Mouse (Mus musculus): ENCODE results near the gene Npw. TPM values are rescaled to one million over a fixed set of nuclear protein-coding genes. Genes with fewer than 3 reads are reported as not detected.

The Npw gene
- polyA plus RNA-seq (2016; fragmentation: Nextera tagmentation; extraction: Ambion mirVana): not detected in 2 replicates

- H3K27ac ChIP-seq (replicated peaks): peak within 1 kb of the TSS; percentile 10; the same call in 1 of the 2 replicates
Observed at GRCm38 (mm10) chr17:24658017-24658758, at the start of gene Npw. TSS of gene Npw (minus strand) at chr17:24658457.

GRCm38 (mm10) chr17:24707801-24708425 lies 49.7 kb upstream of the Npw start:
- Histone ChIP-seq H3K36me3 (peaks cover 31% of the 10 kb centered on the region), H3K9me3 (replicated peaks) (no peaks in the 10 kb centered on the region), H3K27ac (replicated peaks) (peak overlapping the region; percentile 87), H3K4me3 (peak overlapping the region; percentile 89), H3K4me1 (peaks cover 22% of the 10 kb centered on the region), H3K27me3 (ENCODE audit: low read depth, poor library complexity, severe bottlenecking) (no peaks in the 10 kb centered on the region)
- 7% methylated on average over 24 of the region's 24 CpGs for WGBS
- no peak for DNase-seq (ENCODE audit: low spot score)

More at GRCm38 (mm10) chr17:24658017-24658758, at the start of gene Npw:
- Histone ChIP-seq H3K4me3 (peak within 1 kb of the TSS; percentile 58), H3K36me3 (no peaks in the 10 kb centered on the region), H3K4me1 (peaks cover 22% of the 10 kb centered on the region), H3K9me3 (replicated peaks) (no peaks in the 10 kb centered on the region), H3K27me3 (ENCODE audit: low read depth, poor library complexity, severe bottlenecking) (peaks cover 70% of the 10 kb centered on the region)
- peak; percentile 33 for DNase-seq (ENCODE audit: low spot score)
- 2% methylated on average over 47 of the region's 47 CpGs for WGBS

GRCm38 (mm10) chr17:24706982-24707800 lies 48.9 kb upstream of the Npw start, which contains the start of gene Tbl3:
TSS of gene Tbl3 (minus strand) at chr17:24707660.
- Histone ChIP-seq H3K4me3 (peak within 1 kb of the TSS; percentile 89), H3K9me3 (replicated peaks) (no peaks in the 10 kb centered on the region), H3K27ac (replicated peaks) (peak within 1 kb of the TSS; percentile 87), H3K27me3 (ENCODE audit: low read depth, poor library complexity, severe bottlenecking) (no peaks in the 10 kb centered on the region), H3K36me3 (peaks cover 39% of the 10 kb centered on the region), H3K4me1 (peaks cover 22% of the 10 kb centered on the region)
- WGBS: 4% methylated on average over 32 of the region's 32 CpGs
- DNase-seq (ENCODE audit: low spot score): peak; percentile 94

- H3K4me3 ChIP-seq: peak overlapping the region; percentile 89
- H3K4me1 ChIP-seq: peaks cover 22% of the 10 kb centered on the region
- H3K9me3 ChIP-seq (replicated peaks): no peaks in the 10 kb centered on the region
- WGBS: 91% methylated on average over 3 of the region's 3 CpGs
- H3K27ac ChIP-seq (replicated peaks): no peak overlapping the region
- peaks cover 52% of the 10 kb centered on the region for H3K36me3 ChIP-seq
- H3K27me3 ChIP-seq (ENCODE audit: low read depth, poor library complexity, severe bottlenecking): no peaks in the 10 kb centered on the region
- DNase-seq (ENCODE audit: low spot score): no peak
Observed at GRCm38 (mm10) chr17:24705821-24706220, 47.6 kb upstream of the Npw start.

DNA sequence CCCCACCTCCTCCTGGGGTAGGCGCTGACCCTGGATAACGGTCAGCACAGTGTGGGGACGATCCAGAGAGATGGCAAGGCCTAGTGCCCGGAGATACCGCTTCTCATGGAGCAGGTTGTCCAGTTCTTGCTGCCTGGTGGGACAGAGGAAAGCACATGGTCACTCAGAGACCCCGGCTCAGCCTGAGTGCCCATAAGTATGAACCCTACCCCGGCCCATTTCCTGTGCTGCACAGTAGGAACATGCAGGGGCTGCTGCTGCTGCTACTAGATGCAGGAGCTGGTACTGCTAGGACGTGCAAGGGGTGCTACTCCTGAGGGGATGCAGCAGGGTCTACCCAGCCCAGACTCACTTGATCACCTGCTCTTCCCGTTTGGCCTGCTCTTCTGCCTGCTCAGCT lies 43.0 kb upstream of the Npw start:
- WGBS: 90% methylated on average over 9 of the region's 9 CpGs
- peaks cover 21% of the 10 kb centered on the region for H3K4me1 ChIP-seq

DNA sequence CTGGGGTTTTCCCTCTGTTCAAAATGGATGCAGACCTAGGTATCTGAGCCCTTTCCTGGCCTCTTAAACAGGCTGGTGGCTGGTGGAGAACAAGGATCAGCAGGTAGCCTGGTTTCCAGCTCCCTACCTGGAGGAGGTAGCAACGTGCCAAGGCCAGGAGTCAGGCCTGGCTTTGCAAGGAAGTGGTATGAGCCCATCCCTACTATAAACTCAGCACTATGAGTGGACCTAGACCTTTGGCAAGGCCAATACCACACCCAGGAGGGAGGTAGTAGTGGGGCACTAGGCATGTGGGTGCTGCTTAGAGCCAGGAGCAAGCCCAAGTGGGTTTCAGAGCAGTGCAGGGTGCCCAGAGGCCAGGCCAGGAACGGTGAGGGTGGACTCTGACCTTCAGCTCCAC lies 41.2 kb upstream of the Npw start:
- Histone ChIP-seq H3K36me3 (peaks cover 51% of the 10 kb centered on the region), H3K4me1 (peaks cover 26% of the 10 kb centered on the region), H3K27me3 (ENCODE audit: low read depth, poor library complexity, severe bottlenecking) (peaks cover 3% of the 10 kb centered on the region; the same call in 1 of the 2 replicates), H3K4me3 (no peak overlapping the region), H3K27ac (replicated peaks) (no peak overlapping the region), H3K9me3 (replicated peaks) (no peaks in the 10 kb centered on the region)
- 86% methylated on average over 2 of the region's 2 CpGs for WGBS
- no peak for DNase-seq (ENCODE audit: low spot score)

More for the DNA sequence above, 43.0 kb upstream of the Npw start:
- no peak overlapping the region for H3K4me3 ChIP-seq
- no peak for DNase-seq (ENCODE audit: low spot score)
- no peak overlapping the region for H3K27ac ChIP-seq (replicated peaks)
- peaks cover 68% of the 10 kb centered on the region for H3K36me3 ChIP-seq
- H3K27me3 ChIP-seq (ENCODE audit: low read depth, poor library complexity, severe bottlenecking): peaks cover 3% of the 10 kb centered on the region; the same call in 1 of the 2 replicates
- no peaks in the 10 kb centered on the region for H3K9me3 ChIP-seq (replicated peaks)

- Histone ChIP-seq H3K36me3 (peaks cover 49% of the 10 kb centered on the region), H3K4me3 (no peak overlapping the region), H3K27ac (replicated peaks) (no peak overlapping the region), H3K9me3 (replicated peaks) (no peaks in the 10 kb centered on the region), H3K27me3 (ENCODE audit: low read depth, poor library complexity, severe bottlenecking) (peaks cover 3% of the 10 kb centered on the region; the same call in 1 of the 2 replicates), H3K4me1 (peaks cover 31% of the 10 kb centered on the region)
- DNase-seq (ENCODE audit: low spot score): no peak
- 67% methylated on average over 9 of the region's 9 CpGs for WGBS
Observed at GRCm38 (mm10) chr17:24698715-24699114, 40.5 kb upstream of the Npw start.

GRCm38 (mm10) chr17:24697985-24698384 lies 39.7 kb upstream of the Npw start:
- Histone ChIP-seq H3K36me3 (peaks cover 48% of the 10 kb centered on the region), H3K4me3 (no peak overlapping the region), H3K27me3 (ENCODE audit: low read depth, poor library complexity, severe bottlenecking) (peaks cover 3% of the 10 kb centered on the region; the same call in 1 of the 2 replicates), H3K27ac (replicated peaks) (no peak overlapping the region), H3K4me1 (peaks cover 31% of the 10 kb centered on the region), H3K9me3 (replicated peaks) (no peaks in the 10 kb centered on the region)
- 20% methylated on average over 5 of the region's 5 CpGs for WGBS
- no peak for DNase-seq (ENCODE audit: low spot score)

GRCm38 (mm10) chr17:24696011-24696697 lies 37.9 kb upstream of the Npw start, which contains the start of the genes Gfer and Noxo1:
TSS of gene Gfer (minus strand) at chr17:24696156.
TSS of gene Noxo1 (plus strand) at chr17:24696234.
- H3K36me3 ChIP-seq: peaks cover 41% of the 10 kb centered on the region
- no peaks in the 10 kb centered on the region for H3K9me3 ChIP-seq (replicated peaks)
- peak; percentile 89 for DNase-seq (ENCODE audit: low spot score)
- H3K4me1 ChIP-seq: peaks cover 31% of the 10 kb centered on the region
- peaks cover 16% of the 10 kb centered on the region for H3K27me3 ChIP-seq (ENCODE audit: low read depth, poor library complexity, severe bottlenecking)
- WGBS: under 1% methylated on average over 76 of the region's 76 CpGs
- H3K4me3 ChIP-seq: peak within 1 kb of the TSS; percentile 88
- peak within 1 kb of the TSS; percentile 92 for H3K27ac ChIP-seq (replicated peaks)

GRCm38 (mm10) chr17:24695326-24696010 lies 37.2 kb upstream of the Npw start:
- Histone ChIP-seq H3K9me3 (replicated peaks) (no peaks in the 10 kb centered on the region), H3K4me1 (peaks cover 31% of the 10 kb centered on the region), H3K27me3 (ENCODE audit: low read depth, poor library complexity, severe bottlenecking) (peaks cover 23% of the 10 kb centered on the region), H3K4me3 (peak overlapping the region; percentile 88), H3K36me3 (peaks cover 35% of the 10 kb centered on the region), H3K27ac (replicated peaks) (peak overlapping the region; percentile 92)
- no peak for DNase-seq (ENCODE audit: low spot score)
- WGBS: 8% methylated on average over 51 of the region's 51 CpGs

GRCm38 (mm10) chr17:24692385-24692784 lies 34.1 kb upstream of the Npw start:
- no peak for DNase-seq (ENCODE audit: low spot score)
- Histone ChIP-seq H3K9me3 (replicated peaks) (no peaks in the 10 kb centered on the region), H3K4me3 (no peak overlapping the region; the same call in 1 of the 2 replicates), H3K4me1 (peaks cover 50% of the 10 kb centered on the region), H3K27me3 (ENCODE audit: low read depth, poor library complexity, severe bottlenecking) (peaks cover 50% of the 10 kb centered on the region), H3K36me3 (peaks cover 23% of the 10 kb centered on the region), H3K27ac (replicated peaks) (no peak overlapping the region)
- 91% methylated on average over 5 of the region's 5 CpGs for WGBS

Data from midbrain, embryonic 10.5 days (tissue).